30 mouse cellular contexts compared by ENCODE assay signal in genomic region chr14:73650179-73650578, GRCm38 (mm10). TPM values are rescaled to one million over a fixed set of nuclear protein-coding genes. Genes with fewer than 3 reads are reported as not detected.
DNase-seq lines count a peak whose midpoint lies in the region; ATAC-seq and TF ChIP-seq lines count a peak whose summit lies in the region.
"Had no signal": no experiment of that assay in that cellular context is flagged by ENCODE, and none has a peak within 500 bp of the region (broad histone marks: within the 10 kb centered on the region; RNA-seq: fewer than 3 reads in every experiment).

No protein-coding gene starts in this region.

- in situ Hi-C loops in CH12.LX (cut with MboI; ENCODE audit: low pct_ligation_motif_present, low pct_unique_long_range_greater_than_20kb, low sequenced_read_pairs): no loop called here

- 75% methylated on average over 4 of the region's 4 CpGs for WGBS in macrophage (ENCODE audit: missing documents)
- 89% methylated on average over 4 of the region's 4 CpGs for WGBS in kidney, embryonic 16.5 days
- 91% methylated on average over 4 of the region's 4 CpGs for WGBS in midbrain, embryonic 10.5 days

- no peaks in the 10 kb centered on the region for H3K79me2 ChIP-seq in CH12.LX (replicated peaks; ENCODE audit: control insufficient read depth, extremely low read depth, insufficient read depth, poor library complexity, severe bottlenecking)
- no peaks in the 10 kb centered on the region for H3K79me2 ChIP-seq in macrophage (ENCODE audit: inconsistent target)

- TF ChIP-seq CTCF in CH12.LX (conservative IDR thresholded peaks at IDR 0.05 in 1 of 2, IDR thresholded peaks at IDR 0.05 in 1 of 2; ENCODE audit: low read depth in 2 of 2, low read length in 2 of 2): no peak
- no peak for TF ChIP-seq CTCF in bone marrow macrophage, adult 2 months (IDR thresholded peaks at IDR 0.05; ENCODE audit: low read depth, low read length)

- no peak for ATAC-seq in megakaryocyte, adult 5-6 weeks (ENCODE audit: poor library complexity, severe bottlenecking)
- no peak for ATAC-seq in kidney, embryonic 16.5 days (ENCODE audit: low FRiP score, low TSS enrichment)
- ATAC-seq: activated CD4-positive, CD25-positive, alpha-beta regulatory T cell, adult 4 months; CD4-positive, CD25-positive, alpha-beta regulatory T cell, adult 4 months; Patski had no signal

- TF ChIP-seq POLR2A in CH12.LX (IDR thresholded peaks at IDR 0.05; ENCODE audit: low read depth, low read length): no peak
- no peak for TF ChIP-seq POLR2A in bone marrow macrophage, adult 2 months (IDR thresholded peaks at IDR 0.05; ENCODE audit: borderline replicate concordance, low read depth, low read length)

- H3K9me3 ChIP-seq in megakaryocyte, embryonic 14.5 days: no peaks in the 10 kb centered on the region
- H3K9me3 ChIP-seq in CH12.LX (replicated peaks; ENCODE audit: low read length): no peaks in the 10 kb centered on the region
- H3K9me3 ChIP-seq in kidney, embryonic 16.5 days (ENCODE audit: low read length): no peaks in the 10 kb centered on the region
- H3K9me3 ChIP-seq in midbrain, embryonic 10.5 days (replicated peaks): no peaks in the 10 kb centered on the region
- H3K9me3 ChIP-seq: G1E had no signal

- H3K4me2 ChIP-seq in CH12.LX (ENCODE audit: insufficient read depth, low read depth, poor library complexity, severe bottlenecking): no peak overlapping the region
- no peak overlapping the region for H3K4me2 ChIP-seq in kidney, embryonic 16.5 days (replicated peaks; ENCODE audit: low read depth, low read length)

- no peaks in the 10 kb centered on the region for H3K27me3 ChIP-seq in megakaryocyte, embryonic 14.5 days (replicated peaks)
- H3K27me3 ChIP-seq in CH12.LX (replicated peaks): no peaks in the 10 kb centered on the region
- H3K27me3 ChIP-seq in kidney, embryonic 16.5 days (ENCODE audit: insufficient read depth, low read length): no peaks in the 10 kb centered on the region
- no peaks in the 10 kb centered on the region for H3K27me3 ChIP-seq in midbrain, embryonic 10.5 days (ENCODE audit: low read depth, poor library complexity, severe bottlenecking)

- H3K4me3 ChIP-seq in megakaryocyte, embryonic 14.5 days (replicated peaks): peak overlapping the region; percentile 50
- H3K4me3 ChIP-seq in CH12.LX (replicated peaks in 1 of 3; ENCODE audit: low read depth in 2 of 3, low read length in 2 of 3, poor library complexity in 1 of 3) (no peak overlapping the region), macrophage (ENCODE audit: inconsistent target) (no peak overlapping the region)
- no peak overlapping the region for H3K4me3 ChIP-seq in bone marrow macrophage, adult 2 months (ENCODE audit: insufficient read depth, low read length)
- H3K4me3 ChIP-seq in kidney, embryonic 16.5 days (ENCODE audit: low read length): no peak overlapping the region
- no peak overlapping the region for H3K4me3 ChIP-seq in midbrain, embryonic 10.5 days

- dilution Hi-C loops in CH12.LX (cut with MboI; ENCODE audit: extremely low pct_ligation_motif_present, extremely low pct_unique_long_range_greater_than_20kb, low sequenced_read_pairs): no loop called here

- peaks cover 10% of the 10 kb centered on the region for H3K4me1 ChIP-seq in megakaryocyte, embryonic 14.5 days
- H3K4me1 ChIP-seq in CH12.LX (ENCODE audit: control insufficient read depth in 1 of 2, insufficient read depth in 2 of 2): peaks cover 4 to 5% of the 10 kb centered on the region in 2 experiments; a peak in 3 of 4 replicates
- peaks cover 5% of the 10 kb centered on the region for H3K4me1 ChIP-seq in bone marrow macrophage, adult 2 months (ENCODE audit: control insufficient read depth, insufficient read depth, low read length)
- no peaks in the 10 kb centered on the region for H3K4me1 ChIP-seq in kidney, embryonic 16.5 days (ENCODE audit: insufficient read depth, low read length)
- H3K4me1 ChIP-seq in midbrain, embryonic 10.5 days: no peaks in the 10 kb centered on the region

- no peak for TF ChIP-seq RAD21 in CH12.LX (IDR thresholded peaks at IDR 0.05; ENCODE audit: low read depth, low read length)

- H3K9ac ChIP-seq in CH12.LX (ENCODE audit: insufficient read depth, low read depth): no peak overlapping the region
- no peak overlapping the region for H3K9ac ChIP-seq in kidney, embryonic 16.5 days (replicated peaks; ENCODE audit: low read length)

- H3K36me3 ChIP-seq in megakaryocyte, embryonic 14.5 days (replicated peaks; ENCODE audit: low read length): no peaks in the 10 kb centered on the region
- H3K36me3 ChIP-seq in CH12.LX (replicated peaks in 1 of 2; ENCODE audit: control insufficient read depth in 1 of 2, insufficient read depth in 1 of 2, low read length in 1 of 2) (no peaks in the 10 kb centered on the region), macrophage (ENCODE audit: inconsistent target) (no peaks in the 10 kb centered on the region)
- H3K36me3 ChIP-seq in kidney, embryonic 16.5 days (ENCODE audit: insufficient read depth, low read length): no peaks in the 10 kb centered on the region
- H3K36me3 ChIP-seq in midbrain, embryonic 10.5 days: no peaks in the 10 kb centered on the region
- H3K36me3 ChIP-seq: G1E had no signal

- no peak for DNase-seq in CH12.LX (ENCODE audit: extremely low read depth)
- no peak for DNase-seq in midbrain, embryonic 10.5 days (ENCODE audit: low spot score)
- no peak for DNase-seq in MN1 (ENCODE audit: low spot score)
- DNase-seq: adrenal gland, adult 2 months; adrenal gland, adult 8-10 months; adrenal gland, postnatal 10 days; adrenal gland, postnatal 14 days; adrenal gland, postnatal 25 days; adrenal gland, postnatal 36 days; B cell, adult 2 months; cerebellum, adult 11 months; cerebellum, adult 11-12 months; cerebellum, adult 18-20 months; cerebellum, adult 2 months; cerebellum, adult 8-10 months had no signal

- H3K27ac ChIP-seq in CH12.LX (ENCODE audit: insufficient read depth, low read depth): no peak overlapping the region
- H3K27ac ChIP-seq in bone marrow macrophage, adult 2 months (ENCODE audit: insufficient read depth, low read depth, low read length): peak overlapping the region; percentile 85
- peak overlapping the region; percentile 15; the same call in 1 of the 2 replicates for H3K27ac ChIP-seq in macrophage
- H3K27ac ChIP-seq in kidney, embryonic 16.5 days (ENCODE audit: low read length): no peak overlapping the region
- no peak overlapping the region for H3K27ac ChIP-seq in midbrain, embryonic 10.5 days (replicated peaks)

- no peak for TF ChIP-seq EP300 in CH12.LX (IDR thresholded peaks at IDR 0.05; ENCODE audit: low read length)

TF ChIP-seq in CH12.LX, 34 proteins besides CTCF, POLR2A, EP300 and RAD21 (continues in another document):
- TF ChIP-seq SMC3 (IDR thresholded peaks at IDR 0.05; ENCODE audit: low read depth, low read length): no peak
- no peak for TF ChIP-seq MAFK (IDR thresholded peaks at IDR 0.05; ENCODE audit: insufficient replicate concordance, low read length)
- TF ChIP-seq BHLHE40 (IDR thresholded peaks at IDR 0.05; ENCODE audit: low read depth, low read length): peak; percentile 80
- no peak for TF ChIP-seq PAX5 (IDR thresholded peaks at IDR 0.05; ENCODE audit: low read length)
- no peak for TF ChIP-seq E2F4 (IDR thresholded peaks at IDR 0.05; ENCODE audit: insufficient replicate concordance, low read depth, low read length)
- no peak for TF ChIP-seq CHD2 (IDR thresholded peaks at IDR 0.05; ENCODE audit: low read length)
- no peak for TF ChIP-seq SIN3A (IDR thresholded peaks at IDR 0.05; ENCODE audit: low read length)
- TF ChIP-seq HCFC1 (IDR thresholded peaks at IDR 0.05; ENCODE audit: low read depth, low read length): no peak
- TF ChIP-seq RCOR1 (conservative IDR thresholded peaks at IDR 0.05; ENCODE audit: low read depth, low read length): no peak
- no peak for TF ChIP-seq ZKSCAN1 (IDR thresholded peaks at IDR 0.05; ENCODE audit: borderline replicate concordance, low read depth, low read length)
- TF ChIP-seq UBTF (IDR thresholded peaks at IDR 0.05; ENCODE audit: low read depth, low read length): no peak
- TF ChIP-seq JUND (conservative IDR thresholded peaks at IDR 0.05; ENCODE audit: low read depth, low read length): no peak
- no peak for TF ChIP-seq TCF12 (IDR thresholded peaks at IDR 0.05; ENCODE audit: low read depth, low read length)
- no peak for TF ChIP-seq ZMIZ1 (IDR thresholded peaks at IDR 0.05; ENCODE audit: low read depth, low read length)
- no peak for TF ChIP-seq NRF1 (IDR thresholded peaks at IDR 0.05; ENCODE audit: low read depth, low read length)
- TF ChIP-seq KAT2A (IDR thresholded peaks at IDR 0.05; ENCODE audit: insufficient replicate concordance, low read length): no peak
- TF ChIP-seq USF1 (IDR thresholded peaks at IDR 0.05; ENCODE audit: low read depth, low read length): peak; percentile 54
- TF ChIP-seq JUN (IDR thresholded peaks at IDR 0.05; ENCODE audit: insufficient read depth, low read depth, low read length): no peak
- no peak for TF ChIP-seq ELF1 (IDR thresholded peaks at IDR 0.05; ENCODE audit: low read depth, low read length)
- peak; percentile 50 for TF ChIP-seq USF2 (conservative IDR thresholded peaks at IDR 0.05; ENCODE audit: low read depth, low read length)
- no peak for TF ChIP-seq POLR2AphosphoS2 (IDR thresholded peaks at IDR 0.05; ENCODE audit: low read depth, low read length)
- TF ChIP-seq ZC3H11A (IDR thresholded peaks at IDR 0.05; ENCODE audit: low read depth, low read length): no peak
- TF ChIP-seq TBP (conservative IDR thresholded peaks at IDR 0.05; ENCODE audit: low read depth, low read length): no peak
- no peak for TF ChIP-seq IRF4 (IDR thresholded peaks at IDR 0.05; ENCODE audit: low read depth, low read length)
- no peak for TF ChIP-seq MAZ (IDR thresholded peaks at IDR 0.05; ENCODE audit: low read depth, low read length)

RNA-seq across cellular contexts. Expression of gene Gm21750, which starts 10.8 kb away (rescaled TPM):
- polyA plus RNA-seq in megakaryocyte, embryonic 14.5 days (2012; ENCODE audit: insufficient read depth, low replicate concordance): not detected in 2 replicates
- not detected in 2 replicates for total RNA-seq in megakaryocyte, adult 5-6 weeks (2015)
- total RNA-seq in megakaryocyte, adult 5-6 weeks (2017): not detected in 2 replicates
- total RNA-seq in CH12.LX (2012; rRNA removed): not detected in 2 replicates
- not detected in 2 replicates for total RNA-seq in CH12.LX (2014; rRNA removed)
- not detected in 2 replicates for polyA plus RNA-seq in CH12.LX (2012; ENCODE audit: insufficient read length, low read depth)
- not detected in 2 replicates for polyA plus RNA-seq in bone marrow macrophage, adult 2 months (2012; ENCODE audit: insufficient read depth, insufficient read length, missing spikeins)
- under 1 TPM in 4 of 26 experiments, not detected in 22; 0.55 to 0.61 (median 0.58) TPM for total RNA-seq in macrophage (2018; cell fraction: chromatin; rRNA removed)
- under 1 TPM in 1 of 26 experiments, not detected in 25; 0.13 TPM for total RNA-seq in macrophage (2018; cell fraction: cytosol; rRNA removed)
- total RNA-seq in macrophage (2018; cell fraction: nucleus; rRNA removed): not detected
- polyA plus RNA-seq in macrophage (2018): not detected in 3 replicates
- polyA plus RNA-seq in kidney, embryonic 16.5 days (2015; fragmentation: Nextera tagmentation; extraction: Ambion mirVana): not detected in 2 replicates
- not detected in 2 replicates for polyA plus RNA-seq in midbrain, embryonic 10.5 days (2016; fragmentation: Nextera tagmentation; extraction: Ambion mirVana)
- total RNA-seq: adrenal gland, adult 18-20 months; adrenal gland, adult 2 months; adrenal gland, adult 8-10 months; adrenal gland, postnatal 10 days; adrenal gland, postnatal 14 days; adrenal gland, postnatal 25 days; adrenal gland, postnatal 36 days; adrenal gland, postnatal 4 days; ES-E14; MEL had no signal
- polyA plus RNA-seq: activated CD4-positive, CD25-positive, alpha-beta regulatory T cell, adult 4 months; adrenal gland, adult 2 months; brain, embryonic 14.5 days; C2C12; CD4-positive, CD25-positive, alpha-beta regulatory T cell, adult 4 months; cerebellum, adult 2 months; G1E; Patski had no signal

Comparison
In these comparisons a context has a peak if more than half of its experiments do, and no peak if none do; other contexts are left out.
1. H3K27ac ChIP-seq: peak in bone marrow macrophage, adult 2 months (single experiment) and macrophage (single experiment); none in CH12.LX (single experiment), kidney, embryonic 16.5 days (single experiment) and midbrain, embryonic 10.5 days (single experiment).